Mouse (Mus musculus) frontal cortex, adult (tissue): ENCODE measurements around the gene Itln1.
"Not testable (repeated sequence)": the region's sequence is repeated elsewhere in the genome, so short reads cannot be mapped to it uniquely, and the experiment has no call there.

Source experiments
- ATAC-seq: cut with Nextera tagmentation; 2 replicates; pipeline ENCODE4 v1.9.2; 2017; ENCODE audit warnings: mild to moderate bottlenecking, moderate library complexity, mixed read lengths; ENCODE audit not compliant: low TSS enrichment

Itln1 gene

DNA sequence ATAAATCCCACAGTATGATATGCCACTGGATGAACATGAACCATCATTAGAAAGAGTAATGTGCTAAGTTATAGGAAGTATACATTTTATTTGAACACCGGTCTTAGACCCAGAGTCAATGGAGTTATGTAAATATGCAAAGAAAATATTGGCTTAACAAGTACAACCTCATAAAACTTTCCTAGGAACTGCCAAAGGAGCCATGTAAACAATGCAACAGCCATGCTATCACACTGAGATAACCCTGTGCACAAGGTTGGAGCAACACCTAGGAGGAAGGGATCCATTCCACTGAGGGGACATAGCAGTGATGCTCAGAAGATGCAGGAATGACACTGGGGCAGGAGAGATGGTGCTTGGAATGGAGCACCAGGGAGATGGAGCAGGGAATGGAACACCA, 21.3 kb downstream of the Itln1 start:
- ATAC-seq = no peak

DNA sequence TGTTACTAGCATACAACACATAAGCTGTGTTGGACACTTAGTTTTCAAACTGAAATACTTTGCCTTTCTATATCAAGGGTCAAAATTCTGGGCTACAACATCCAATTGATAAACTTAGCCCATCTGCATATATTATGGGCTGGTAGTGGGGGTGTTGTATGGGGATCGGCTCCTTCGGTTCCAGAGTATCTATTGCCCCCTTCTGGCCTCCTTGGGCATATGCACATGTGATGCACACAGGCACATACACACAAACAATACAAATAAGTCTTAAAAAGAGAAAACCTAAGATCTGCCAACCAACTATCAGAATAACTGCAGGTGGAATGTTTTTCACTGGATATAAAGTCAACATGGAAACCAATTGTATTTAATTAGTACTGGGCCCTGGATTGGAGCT, 21.9 kb downstream of the Itln1 start:
- no peak for ATAC-seq

DNA sequence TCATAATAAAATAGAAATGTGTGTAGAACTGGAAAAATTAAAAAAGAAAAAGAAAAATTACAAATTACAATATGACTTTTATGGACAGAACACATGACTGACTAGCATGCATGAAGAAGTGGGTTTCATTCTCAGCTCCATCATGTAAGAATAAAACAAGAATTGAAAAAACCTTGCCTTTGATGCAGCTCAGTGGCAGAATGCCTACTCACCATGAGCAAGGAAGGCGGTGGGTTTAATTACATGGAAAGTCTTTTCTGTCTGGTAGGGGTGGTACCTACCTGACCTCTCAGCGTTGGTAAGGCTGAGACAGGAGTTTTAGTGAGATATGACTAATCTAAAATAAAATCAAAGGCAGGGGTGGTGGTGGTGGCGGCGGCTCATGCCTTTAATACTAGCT, 30.5 kb downstream of the Itln1 start:
- ATAC-seq = no peak

DNA sequence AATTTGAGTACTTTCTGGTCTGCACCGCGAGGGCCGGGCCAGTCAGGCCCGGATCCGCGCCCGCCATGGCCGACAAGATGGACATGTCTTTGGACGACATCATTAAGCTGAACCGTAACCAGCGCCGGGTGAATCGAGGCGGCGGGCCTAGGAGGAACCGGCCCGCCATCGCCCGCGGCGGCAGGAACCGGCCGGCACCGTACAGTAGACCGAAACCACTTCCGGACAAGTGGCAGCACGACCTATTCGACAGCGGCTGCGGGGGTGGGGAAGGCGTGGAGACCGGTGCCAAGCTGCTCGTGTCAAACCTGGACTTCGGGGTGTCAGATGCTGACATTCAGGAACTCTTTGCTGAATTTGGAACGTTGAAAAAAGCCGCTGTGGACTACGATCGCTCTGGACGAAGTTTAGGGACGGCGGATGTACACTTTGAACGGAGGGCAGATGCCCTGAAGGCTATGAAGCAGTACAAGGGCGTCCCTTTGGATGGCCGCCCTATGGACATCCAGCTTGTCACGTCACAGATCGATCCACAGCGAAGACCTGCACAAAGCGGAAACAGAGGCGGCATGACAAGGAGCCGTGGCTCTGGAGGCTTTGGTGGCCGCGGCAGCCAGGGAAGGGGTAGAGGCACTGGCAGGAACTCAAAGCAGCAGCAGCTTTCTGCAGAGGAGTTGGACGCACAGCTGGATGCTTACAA, 31.4 kb downstream of the Itln1 start:
- ATAC-seq = peak; percentile 64

DNA sequence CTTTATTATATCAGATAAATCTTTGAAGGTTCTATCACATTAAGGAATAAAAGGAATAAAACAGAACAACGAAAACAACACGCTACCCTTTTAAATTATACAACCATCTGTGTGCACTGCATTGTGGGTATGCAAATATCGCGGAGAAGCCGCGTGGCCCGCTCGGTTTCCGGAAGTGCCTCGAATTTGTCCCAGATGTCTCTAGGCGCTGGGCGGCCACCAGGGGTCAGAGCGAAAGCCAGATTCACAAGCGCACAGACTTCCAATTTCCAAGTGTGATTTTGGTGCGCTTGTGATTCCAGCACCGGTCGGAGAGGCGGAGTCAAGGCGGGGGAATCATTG, 31.9 kb downstream of the Itln1 start, which contains the start of gene Alyref2:
TSS of gene Alyref2 (plus strand) at position 229 of the 342 bp plus-strand sequence.
- peak; percentile 81 for ATAC-seq

DNA sequence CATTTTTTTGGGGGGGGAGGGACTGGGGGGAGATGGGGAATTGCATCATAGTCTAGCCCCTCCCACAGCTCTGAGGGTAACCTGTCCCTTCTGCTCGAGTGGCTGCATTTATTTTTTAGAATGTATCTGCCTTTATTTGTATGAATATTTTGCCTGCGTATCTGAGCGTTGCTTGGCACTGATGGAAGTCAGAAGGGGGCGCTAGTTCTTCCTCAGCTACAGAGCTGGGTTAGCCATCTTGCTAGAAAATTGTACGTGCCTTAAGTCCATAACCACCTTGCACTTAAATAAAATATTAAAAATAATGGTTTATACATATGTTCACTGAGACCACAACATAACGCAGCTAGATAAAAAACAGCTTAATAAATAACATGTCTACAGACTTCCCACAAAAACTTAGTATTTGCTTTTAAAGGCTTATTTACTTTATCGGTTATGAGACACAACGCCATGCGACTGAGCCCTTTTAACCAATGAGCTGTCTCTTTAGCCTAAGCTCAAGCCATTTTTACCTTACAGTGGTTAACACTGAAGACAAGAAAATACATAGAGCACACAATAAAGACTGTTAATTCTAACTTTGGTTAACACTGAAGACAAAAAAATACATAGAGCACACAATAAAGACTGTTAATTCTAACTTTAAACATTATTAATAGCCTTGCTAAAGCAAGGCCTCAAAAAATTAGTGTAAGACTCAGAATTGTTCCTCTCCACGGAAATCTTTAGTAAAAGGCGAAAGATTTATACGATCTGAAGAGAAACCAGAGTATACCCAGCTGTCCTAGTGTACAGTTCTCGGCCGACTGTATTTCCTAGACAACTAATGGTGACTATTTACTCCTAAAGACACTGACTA, 32.5 kb downstream of the Itln1 start:
- ATAC-seq = peak; percentile 33

DNA sequence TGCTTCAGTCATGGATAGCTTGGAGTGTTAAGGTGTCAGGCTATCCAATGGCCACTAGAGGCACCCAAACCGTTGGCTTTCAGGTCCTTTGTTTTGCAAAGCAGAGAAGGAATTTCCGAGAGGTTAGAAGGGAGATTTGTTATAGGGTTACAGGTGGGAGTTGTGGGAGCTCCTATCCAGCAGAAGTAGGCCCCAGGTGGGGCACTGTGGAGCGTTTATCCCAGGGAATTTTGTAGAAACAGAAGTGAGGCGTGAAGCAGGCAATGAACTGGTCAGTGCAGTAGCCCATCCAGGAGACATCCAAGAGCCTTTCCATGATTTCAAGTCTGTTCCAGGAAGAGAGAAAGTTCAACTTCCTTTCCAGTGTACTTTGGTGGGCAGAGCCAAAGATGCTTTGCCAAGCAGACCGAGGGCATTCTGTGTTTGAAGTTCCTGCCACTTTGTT, 33.4 kb downstream of the Itln1 start:
- ATAC-seq = no peak

DNA sequence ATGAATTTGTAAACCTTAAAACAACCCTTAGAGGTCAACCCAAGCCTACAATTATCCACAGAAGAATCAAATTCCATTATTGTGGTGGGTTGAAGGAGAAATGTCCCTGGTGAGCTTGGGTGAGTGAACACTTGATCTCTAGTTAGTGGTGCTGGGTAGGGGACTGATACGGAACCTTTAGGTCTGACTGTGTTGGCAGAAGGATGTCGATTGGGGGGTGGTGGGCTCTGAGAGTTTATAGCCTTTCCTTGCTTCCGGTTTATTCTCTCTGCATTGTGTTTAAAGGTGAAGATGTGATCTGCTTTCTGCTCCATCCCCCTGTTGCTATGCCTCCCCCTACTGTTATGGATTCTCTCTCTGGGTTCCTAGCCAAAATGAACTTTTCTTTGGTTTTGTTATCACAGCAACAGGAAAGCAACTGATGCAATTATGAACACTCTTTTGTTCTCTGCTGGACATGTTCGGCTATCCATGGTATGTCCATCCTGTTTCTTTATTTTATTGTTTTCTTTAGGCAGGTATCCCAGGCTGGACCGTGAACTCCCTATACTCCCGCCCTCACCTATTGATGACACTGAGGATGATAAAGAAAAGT, 34.0 kb downstream of the Itln1 start:
- no peak for ATAC-seq

DNA sequence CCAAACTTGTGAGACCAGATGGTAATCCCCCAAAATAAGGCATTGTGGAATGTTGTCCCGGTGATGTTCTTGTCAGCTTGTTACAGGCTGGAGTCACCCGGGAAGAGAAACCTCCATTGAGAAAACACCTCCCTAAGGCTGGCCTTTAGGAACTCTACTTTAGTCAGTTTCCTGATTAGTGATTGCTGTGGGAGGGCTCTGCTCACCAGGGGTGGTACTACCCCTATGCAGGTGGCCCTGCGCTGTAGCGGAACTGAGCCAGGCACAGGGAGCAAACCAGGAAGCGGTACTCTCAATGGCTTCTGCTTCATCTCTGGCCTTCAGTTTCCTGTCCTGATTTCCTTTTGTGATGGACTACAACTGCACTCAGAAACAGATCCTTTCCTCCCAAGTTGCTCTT, 35.2 kb downstream of the Itln1 start:
- no peak for ATAC-seq

DNA sequence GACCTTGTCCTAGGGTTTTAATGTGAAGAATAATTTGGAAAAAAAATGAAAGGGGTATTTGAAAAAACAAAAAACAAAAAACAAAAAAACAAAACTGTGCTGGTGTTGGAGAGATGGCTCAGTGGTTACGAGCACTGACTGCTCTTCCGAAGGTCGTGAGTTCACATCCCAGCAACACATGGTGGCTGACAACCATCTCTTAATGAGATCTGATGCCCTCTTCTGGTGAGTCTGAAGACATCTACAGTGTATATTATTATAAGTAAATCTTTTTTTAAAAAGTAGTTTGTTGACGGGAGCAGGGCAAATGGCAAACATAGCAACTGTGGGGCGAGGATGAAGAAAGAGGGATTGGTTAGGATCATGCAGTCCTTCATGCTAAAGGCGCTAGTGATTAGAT, 39.7 kb downstream of the Itln1 start:
- no peak for ATAC-seq

DNA sequence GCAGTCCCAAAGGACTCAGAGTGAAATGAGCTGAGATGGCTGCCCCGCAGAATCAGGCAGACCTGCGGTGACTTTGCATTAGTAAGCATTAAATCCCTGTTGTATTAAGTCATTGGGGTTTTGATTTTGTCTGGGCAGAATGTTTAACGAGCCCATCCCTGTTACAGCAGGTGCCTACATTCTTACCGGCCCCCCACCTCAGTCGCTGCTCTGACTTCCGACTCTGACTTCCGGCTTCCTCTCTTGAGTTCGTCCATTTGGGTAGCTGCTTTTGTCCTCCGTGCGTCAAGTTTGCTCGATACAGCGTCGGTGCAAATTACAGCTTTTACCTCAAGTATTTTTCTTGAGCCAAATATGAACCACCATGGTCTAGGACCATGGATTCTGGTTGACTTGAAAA, 40.9 kb downstream of the Itln1 start:
- ATAC-seq = no peak

DNA sequence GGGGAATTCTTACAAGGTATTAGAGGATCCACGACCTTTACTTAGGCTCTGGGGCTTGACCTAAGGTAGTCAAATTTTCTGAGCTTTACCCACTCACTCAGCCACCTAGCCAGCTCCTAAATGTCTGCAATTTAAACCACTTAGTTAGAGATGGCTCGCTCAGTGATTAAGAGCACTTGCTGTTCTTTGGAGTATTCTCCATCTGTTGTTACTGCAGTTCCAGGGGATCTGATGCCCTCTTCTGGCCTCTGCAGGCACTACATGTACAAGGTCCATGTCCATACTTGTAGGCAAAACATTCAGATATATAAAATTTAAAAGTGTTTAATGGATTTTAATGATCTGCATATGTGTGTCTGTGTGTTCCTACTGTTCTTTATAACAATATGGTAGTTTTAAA, 56.1 kb downstream of the Itln1 start:
- ATAC-seq = peak; percentile 92

DNA sequence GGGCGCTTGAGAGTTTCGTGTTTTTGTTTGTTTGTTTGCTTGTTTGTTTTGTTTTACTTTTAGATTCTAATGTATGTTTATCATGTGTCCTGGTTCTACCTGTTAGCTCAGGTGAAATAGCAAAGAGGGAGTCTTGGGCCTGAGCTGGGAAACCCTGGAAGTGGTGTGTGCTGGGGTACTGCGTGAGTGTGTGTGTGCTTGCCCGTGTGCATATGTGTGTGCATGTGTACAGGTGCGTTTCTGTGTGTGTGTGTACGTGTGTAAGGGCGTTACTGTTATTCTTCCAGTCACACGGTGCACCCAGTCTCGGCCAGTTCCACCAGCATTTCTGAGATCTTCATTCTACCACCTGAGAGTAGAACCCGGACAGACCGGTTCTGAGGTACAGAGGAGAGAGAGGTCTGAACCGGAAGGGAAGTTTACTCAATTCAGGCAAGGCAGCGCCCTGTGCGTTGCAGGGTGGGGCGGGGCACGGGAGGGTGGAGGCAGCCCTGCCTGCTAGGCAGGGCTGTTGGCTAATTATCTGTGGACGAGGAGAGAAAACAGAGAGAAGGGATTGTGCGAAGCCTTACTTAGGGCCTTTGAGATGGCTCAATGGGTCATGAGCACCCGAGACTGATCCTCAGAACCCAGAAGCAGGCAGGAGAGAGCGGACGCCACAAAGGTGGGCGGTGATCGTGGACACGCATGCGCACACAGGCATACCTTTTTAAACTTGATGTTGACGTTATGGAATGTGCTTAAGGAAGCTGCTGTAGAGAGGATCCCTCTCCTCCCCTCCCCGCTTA, 57.1 kb downstream of the Itln1 start:
- ATAC-seq = peak; percentile 57; the same call in 1 of the 2 replicates

DNA sequence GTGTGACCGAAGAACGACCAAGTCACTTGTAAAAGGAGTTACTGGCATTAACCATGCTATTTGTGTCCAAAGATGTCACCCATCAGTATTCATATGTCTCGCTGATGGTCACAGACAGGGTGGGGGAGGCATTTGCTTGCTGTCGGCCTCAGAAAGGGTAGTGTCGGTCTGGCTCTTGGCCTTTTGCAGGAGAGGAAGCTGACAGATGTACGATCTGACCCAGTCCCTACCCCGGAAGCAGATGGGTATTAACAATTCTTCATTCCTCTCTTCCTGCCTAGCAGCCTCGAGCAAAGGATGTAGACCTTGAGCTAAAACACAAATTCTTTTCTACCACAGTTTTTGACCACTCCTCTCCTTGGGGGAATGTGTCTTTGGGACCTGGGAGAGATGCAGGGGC, 58.0 kb downstream of the Itln1 start:
- ATAC-seq = no peak

DNA sequence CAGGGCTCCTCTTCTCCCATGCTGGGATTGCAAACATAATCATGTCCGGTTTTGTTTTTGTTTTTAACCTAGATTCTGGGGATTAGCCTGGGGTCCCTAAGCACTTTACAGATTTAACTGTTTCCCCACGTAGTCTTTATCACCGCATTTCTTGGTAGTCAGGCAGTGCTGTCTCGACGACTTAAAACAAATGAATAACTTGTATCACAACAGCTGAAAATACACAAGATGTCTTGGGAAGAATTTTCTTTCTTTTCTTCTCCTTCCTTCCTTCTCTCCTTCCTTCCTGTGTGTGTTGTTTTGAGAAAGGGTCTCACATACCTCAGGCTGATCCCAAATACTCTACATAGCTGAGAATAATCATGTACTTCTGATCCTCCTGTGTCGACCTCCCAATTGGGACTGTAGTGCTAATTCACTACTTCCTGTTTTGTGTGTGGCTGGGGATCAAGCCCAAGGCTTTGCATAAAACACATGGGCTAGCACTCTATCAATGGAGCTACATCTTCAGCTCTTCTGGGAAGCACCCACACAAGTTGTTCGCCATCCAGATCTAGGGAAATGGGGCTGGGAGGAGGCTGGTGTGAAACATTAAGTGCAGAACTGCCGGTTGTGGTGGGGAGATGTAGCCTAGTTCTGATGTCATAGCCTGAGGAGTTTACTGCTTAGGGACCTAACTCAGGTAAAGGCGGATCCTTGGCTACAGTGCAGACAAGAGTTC, 61.0 kb downstream of the Itln1 start:
- ATAC-seq = peak; percentile 69; the same call in 1 of the 2 replicates

DNA sequence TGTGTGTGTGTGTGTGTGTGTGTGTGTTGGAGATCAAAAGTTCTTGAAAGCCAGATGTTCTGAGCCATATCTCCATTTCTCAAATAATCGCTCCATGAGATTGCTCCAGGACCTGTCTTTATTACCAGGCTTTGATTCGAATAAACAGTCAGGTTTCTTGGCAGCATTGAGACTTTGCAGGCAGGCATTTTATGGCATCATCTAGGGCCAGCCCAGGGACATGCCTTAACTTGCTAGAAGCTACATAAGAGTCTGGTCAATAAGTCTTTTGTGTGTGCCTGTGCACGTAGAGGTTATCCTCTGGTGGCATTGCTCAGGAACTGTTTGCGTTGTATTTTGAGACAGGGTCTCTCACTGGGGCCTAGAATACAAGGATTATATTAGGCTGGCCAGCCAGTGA, 61.6 kb downstream of the Itln1 start:
- no peak for ATAC-seq

DNA sequence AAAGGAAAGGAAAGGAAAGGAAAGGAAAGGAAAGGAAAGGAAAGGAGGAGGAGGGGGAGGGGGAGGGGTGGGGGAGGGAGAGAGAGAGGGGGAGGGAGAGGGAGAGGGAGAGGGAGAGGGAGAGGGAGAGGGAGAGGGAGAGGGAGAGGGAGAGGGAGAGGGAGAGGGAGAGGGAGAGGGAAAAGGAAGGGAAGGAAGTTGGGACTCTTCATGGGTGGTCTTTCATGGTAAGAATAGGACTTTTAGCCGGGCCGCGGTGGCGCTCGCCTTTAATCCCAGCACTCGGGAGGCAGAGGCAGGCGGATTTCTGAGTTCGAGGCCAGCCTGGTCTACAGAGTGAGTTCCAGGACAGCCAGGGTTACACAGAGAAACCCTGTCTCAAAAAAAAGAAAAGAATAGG, 63.2 kb downstream of the Itln1 start:
- not testable (repeated sequence) for ATAC-seq

DNA sequence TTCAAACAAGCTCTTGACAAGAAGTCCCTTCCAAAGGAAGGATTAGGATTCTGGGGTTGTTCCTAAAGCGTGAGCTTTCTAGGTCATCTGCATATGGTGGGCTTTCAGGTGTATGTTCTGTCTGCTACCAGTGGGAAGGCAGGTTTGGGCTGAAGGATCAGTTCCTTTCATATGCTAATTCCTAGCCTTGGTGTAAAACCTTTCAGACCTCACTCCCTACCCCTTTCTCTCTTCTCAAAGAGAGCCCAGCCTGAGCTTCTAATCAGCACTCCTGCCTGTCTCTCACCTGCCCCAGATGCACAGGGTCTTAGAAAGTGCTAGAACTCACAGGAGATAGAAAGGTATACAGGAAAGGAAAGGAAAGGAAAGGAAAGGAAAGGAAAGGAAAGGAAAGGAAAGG, 63.6 kb downstream of the Itln1 start:
- ATAC-seq = no peak

DNA sequence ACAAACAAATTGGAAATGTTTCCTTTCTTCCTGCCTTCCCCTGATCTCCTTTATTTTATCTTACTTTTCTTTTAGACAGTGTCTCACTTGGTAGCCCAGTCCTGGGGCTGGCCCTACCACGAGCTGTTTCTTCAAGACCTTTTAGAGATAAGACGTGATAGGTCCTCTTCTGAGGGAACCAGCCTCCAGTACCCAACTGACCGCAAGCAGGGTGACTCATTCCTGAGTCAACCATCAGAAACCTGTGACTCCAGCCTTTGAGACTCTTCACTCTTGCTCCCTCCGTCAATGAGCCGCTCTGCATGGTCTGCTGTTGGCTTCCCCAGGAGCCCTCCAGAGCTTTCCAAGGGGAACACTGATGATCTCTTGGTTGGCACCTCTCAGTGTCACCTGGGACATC, 64.2 kb downstream of the Itln1 start:
- no peak for ATAC-seq

DNA sequence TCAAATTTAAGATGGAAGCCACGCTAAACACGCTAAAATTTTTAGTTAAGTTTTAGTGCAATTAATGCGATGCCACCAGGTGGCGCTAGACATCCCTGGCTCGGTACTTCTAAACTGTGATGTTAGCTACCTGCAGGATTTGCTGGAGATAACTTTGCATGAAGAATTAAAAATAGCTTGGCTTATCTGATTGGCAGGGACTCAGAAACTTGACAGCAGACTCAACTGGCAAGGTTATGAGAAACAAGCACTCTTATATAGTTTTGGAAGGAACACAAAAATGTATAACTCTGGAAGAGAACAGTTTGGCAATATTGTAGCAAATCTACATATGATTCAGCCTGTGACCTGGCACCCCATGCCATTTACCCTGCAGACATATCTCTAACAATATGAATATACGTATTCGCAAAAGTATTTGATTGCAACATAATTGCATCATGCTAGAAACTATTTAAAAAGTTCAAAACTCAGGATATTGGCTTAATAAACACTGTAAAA, 64.7 kb downstream of the Itln1 start:
- ATAC-seq = 0 out of 2 replicates have a peak, but pooled peaks have one; percentile 31

DNA sequence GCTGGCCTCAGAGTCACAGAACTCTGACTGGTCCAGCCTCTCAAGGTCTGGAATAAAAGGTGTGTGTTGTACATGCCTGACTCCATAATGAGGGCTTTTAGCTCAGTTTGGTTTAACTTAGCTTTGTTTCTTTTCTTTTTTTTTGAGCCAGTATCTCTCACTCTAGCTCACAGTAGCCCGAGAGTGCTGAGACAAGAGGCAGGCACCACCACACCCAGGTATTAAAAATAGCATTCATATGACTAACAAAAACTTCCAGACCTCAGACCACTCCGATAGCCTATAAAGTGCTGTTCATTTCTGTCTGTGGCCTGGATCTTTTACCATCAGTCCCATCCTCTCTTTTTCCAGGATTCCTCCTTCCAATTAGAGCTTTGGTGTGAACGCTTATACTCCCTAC, 65.4 kb downstream of the Itln1 start:
- ATAC-seq = no peak
